Mouse (Mus musculus) left cerebral cortex, adult 9 months (tissue): Measurements from ENCODE around the gene Cfap74.
"Not testable (repeated sequence)": the region's sequence is repeated elsewhere in the genome, so short reads cannot be mapped to it uniquely, and the experiment has no call there.

ENCODE experiments used
- DNase-seq, 2 experiments: peaks; one replicate each; pipeline ENCODE4 v3.0.0; 2022; ENCODE audit warnings: low spot score in 2 of 2

Gene Cfap74

DNA sequence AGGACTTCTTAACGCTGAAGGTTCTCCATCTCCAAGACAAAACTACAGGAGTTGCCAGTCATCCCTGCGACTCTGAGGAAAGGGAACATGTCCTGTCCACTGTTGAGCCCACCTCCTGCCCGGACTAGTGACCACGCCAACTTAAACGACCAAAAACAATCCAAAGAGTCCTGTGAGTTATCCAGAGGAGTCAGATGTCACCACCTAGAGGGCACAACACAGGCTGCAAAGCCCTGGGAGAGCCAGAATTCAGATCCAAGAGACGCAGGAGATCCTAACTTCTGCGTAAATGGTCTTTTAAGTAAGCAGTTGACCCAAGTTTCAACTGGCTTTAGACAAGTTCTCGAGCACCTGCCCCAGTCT lies 314 bp upstream of the Cfap74 start:
- no peak for DNase-seq

DNA sequence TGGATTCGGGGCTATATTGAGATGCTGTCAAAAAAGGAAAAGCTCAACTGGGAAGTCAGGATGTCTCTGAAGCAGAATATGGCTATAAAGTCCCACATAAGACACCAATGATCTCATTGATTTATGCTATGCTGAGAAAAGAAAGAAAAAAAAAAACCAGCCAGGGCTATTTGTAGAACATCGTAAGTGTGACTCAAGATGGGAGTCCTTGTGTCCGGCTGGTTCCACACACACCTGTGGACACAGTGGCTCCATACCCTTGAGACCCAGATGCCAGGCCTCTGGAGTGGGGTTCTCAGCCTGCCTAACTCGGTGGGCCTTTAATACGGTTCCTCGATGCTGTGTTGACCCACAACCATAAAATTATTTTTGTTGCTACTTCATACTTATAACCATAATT lies 3.1 kb downstream of the Cfap74 start:
- no peak for DNase-seq

DNA sequence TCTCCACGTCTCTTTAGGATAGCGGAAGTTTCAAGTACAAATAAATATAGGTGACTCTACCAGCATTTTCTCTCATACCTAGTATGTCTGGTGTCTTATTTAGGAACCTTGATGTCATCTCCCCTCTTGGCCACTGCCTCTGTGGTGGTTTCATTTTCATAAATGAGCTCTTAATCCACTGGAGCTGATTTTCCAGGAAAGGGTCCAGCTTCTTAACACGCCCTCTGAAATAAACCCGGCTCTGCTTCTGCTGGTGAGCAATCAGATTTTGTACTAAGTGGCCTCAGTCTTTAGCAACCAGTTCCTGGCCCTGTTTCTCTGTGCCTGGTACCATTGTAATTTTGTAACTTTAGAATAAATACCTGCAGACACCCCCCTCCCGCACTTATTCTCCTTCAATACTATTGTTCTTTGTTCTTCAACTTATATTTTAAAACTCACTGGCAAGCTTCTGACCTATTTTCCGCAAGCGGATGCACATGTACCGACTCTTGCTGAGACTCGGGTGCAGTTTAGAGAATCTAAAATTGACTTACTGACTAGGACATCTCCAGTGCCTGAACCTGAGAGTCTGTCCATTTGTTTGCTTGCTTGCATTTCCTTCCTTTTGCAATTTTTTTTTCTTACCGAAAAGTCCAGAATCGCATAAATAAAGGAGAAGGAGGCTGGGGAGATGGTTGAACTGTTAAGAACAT lies 4.8 kb downstream of the Cfap74 start:
- no peak for DNase-seq

DNA sequence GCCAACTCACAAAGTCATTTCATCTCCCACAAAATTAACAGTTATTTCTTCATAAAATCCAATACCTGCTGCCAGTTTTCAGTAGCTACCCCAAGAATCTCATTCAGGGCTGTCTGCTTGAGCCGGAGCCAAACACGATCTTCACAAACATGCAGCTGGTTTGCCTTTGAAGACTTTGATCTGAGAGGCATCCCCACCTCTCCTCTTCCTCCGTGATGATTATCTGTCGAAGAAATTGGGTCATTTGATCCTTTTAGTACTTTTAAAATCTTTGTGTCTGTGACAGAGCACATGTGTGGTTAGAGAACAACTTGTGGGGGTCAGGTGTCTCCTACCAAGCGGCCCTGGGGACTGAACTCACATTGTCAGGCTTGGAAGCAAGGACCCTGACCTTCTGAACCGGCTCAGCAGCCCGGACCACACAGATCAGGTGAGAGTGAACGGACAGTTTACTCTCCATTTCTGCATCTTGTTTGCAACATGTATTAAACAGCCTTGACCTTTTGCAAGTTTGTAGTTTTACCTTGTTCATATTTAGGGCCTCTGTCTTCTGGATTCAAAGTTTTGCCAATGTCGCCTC lies 5.8 kb downstream of the Cfap74 start:
- no peak for DNase-seq

DNA sequence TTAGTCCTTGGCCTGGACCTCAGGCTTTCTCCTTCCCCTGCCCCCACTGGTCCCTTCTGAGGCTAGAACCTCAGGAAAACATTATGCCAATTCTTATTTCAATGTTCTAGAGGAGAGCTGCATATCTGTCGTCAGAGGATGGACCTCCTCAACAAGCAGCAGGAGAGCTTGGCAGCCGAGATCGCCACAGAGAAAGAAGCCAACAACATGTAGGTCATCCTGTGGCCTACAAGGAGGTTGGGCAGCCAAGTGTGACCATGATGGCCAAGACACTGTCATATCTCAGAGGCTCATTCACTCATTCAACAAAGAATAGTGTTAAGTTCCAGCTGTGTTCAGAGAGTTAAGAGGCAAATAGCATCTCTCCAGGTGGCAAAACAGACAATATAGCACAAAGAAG lies 11.1 kb downstream of the Cfap74 start:
- DNase-seq, result no peak

DNA sequence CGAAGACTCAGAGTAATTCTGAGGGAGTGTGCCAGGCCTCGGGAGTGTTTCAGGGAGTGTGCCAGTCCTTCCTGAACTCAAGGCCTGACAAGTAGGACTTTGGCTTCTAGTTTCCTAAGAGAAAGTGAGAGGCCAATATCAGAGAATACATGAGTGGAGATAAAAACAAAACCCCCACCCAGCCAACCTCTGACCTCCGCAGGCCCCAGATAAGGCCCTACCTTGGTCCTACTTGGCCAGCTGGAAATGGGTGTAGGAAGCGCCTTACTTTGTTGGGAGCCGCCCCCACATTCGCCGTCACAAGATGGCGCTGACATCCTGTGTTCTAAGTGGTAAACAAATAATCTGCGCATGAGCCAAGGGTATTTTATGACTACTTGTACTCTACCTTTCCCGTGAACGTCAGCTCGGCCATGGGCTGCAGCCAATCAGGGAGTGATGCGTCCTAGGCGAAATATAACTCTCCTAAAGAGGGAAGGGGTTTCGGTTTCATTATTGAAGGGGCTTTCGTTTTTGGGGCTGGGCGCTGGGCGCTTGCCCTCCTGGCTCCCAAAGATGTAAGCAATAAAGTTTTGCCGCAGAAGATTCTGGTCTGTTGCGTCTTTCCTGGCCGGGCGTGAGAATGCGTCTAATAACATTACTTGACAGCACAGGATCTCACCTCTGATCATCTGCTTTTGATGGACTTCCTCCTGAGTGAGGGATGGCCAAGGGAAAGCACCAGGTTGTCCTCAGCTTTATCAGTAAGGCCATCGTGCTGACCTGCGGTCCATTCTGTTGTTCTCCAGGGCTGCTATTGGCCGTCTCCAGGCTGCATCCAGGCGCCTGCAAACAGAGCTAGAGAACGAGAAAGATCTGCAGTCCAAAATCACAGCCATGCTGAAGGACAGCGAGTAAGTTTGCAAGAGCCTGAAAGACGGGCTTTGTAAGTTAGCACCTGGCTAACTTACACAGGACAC lies 12.7 kb downstream of the Cfap74 start:
- DNase-seq, result not testable (repeated sequence)

DNA sequence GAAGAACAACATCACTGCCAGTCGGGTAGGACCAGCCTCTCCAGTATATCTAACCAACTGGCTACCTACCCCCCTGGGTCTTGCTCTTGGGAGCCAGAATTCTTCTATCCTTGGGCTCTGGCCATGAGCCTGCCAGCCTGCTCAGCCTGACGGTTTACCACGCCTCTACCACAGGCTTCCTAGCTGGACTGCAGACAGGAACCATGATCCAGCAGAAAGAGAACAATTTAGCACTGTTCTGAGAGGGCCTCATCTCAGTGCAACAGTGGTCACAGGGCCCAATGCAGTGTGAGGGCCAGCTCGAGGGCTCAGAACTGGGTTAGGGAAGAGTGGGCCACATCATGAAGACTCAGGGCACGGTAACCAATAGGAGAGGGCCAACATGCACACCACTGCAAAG lies 15.0 kb downstream of the Cfap74 start:
- no peak for DNase-seq

DNA sequence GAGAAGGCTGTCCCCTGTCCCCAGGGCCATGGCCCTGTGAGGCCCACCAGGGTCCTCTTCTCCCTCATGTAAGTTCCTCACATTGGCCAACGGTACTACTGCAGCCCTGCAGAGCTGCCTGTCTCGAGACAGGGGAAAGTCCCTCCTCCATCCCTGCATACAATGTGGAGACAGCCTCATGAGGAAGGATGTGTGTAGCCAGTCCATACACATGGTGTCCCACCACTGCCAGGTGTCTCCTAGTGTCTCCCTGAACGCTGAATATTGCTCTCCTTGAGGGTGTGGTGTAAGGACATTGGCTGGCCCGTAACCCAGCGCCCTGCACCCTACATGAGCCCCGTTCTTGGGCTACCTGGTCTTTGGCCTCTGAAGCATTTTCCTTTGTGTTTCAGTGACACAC lies 17.3 kb downstream of the Cfap74 start:
- DNase-seq, result no peak

DNA sequence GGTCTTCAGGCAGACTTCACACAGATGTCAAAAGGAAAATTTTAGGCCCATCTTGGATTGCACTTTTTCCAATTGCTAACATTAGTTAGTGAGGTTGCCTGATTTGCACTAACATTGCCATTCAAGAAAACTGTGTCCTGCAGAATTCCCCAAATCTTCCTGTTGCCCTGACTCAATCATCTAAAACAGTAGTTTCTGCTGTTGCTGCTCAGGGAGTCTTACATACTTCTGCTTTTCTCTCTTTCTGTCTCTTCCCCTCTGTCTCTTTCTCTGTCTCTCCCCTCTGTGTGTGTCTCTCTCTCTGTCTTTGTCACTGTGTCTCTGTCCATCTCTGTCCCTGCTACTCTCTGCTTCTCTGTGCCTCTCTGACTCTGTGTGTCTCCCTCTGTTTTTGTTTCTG lies 19.5 kb downstream of the Cfap74 start:
- DNase-seq, result no peak

DNA sequence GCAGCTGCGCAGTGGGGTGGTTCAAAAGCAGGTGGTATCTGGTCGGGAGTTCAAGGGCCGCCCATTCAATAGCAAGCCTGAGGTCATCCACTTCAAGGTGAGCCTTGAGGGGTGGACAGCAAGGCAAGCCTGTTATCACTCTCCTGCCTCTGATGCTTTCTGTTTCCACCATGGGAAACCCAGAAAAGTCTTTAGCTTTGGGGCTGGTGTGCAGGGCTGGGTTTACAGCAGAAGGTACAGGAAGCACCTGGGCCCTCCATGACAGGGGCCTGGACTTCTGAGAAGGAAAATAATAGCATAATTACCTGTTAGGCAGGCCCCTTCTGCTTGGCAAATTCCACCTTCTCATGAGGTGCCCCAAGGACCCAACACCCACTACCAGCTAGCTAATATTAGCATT lies 20.2 kb downstream of the Cfap74 start:
- no peak for DNase-seq

DNA sequence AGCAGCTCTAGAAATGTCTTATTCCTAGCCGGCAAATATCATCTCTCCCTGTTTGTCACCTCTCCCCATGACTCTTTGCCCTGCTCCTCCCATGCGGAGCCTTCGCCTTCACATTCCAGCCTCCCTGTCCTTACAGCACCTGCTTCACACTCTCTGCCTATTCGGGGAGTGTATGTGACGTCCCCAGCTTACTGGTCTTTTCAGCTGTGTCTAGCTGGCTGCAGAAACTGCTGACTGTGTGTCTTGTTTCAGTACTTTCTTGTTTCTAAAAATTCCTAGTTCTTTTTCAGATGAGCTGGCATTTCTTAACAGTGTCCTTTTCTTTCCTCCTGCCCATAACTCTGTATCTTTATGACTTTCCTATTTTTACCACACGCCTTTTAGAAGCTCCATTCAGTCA lies 23.4 kb downstream of the Cfap74 start:
- DNase-seq, result no peak

DNA sequence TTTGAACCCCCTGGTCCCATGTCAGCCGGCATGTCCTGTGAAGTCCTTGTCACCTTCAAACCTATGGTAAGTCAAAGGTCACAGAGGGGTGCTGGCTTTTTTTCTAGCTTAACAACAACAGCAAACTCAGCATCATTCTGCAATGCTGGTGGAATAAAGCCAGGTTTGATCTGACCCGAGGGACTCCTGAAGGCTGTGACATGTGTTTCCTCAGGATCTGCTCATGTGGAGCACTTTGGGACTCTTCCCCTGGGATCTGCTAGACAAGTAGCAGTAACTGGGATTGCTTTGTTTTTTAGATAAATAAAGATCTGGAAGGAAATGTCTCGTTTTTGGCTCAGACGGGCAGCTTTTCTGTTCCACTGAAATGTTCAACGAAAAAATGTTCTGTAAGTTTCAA lies 25.0 kb downstream of the Cfap74 start:
- DNase-seq, result no peak

DNA sequence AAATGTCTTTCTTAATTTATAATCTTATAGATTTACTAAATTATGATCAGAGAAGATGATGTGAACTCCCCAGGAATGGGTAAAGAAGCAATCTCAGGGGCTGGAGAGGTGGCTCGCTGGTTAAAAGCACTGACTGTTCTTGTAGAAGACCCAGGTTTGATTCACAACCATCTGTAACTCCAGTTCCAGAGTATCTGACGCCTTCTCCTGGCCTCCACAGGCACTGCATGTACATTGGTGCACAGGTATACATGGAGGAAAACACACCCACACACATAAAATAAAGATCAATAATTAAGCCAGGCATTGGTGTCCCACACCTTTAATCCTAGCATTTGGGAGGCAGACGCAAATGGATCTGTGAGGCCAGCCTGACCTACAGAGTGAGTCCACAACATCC lies 33.8 kb downstream of the Cfap74 start:
- DNase-seq, result no peak

DNA sequence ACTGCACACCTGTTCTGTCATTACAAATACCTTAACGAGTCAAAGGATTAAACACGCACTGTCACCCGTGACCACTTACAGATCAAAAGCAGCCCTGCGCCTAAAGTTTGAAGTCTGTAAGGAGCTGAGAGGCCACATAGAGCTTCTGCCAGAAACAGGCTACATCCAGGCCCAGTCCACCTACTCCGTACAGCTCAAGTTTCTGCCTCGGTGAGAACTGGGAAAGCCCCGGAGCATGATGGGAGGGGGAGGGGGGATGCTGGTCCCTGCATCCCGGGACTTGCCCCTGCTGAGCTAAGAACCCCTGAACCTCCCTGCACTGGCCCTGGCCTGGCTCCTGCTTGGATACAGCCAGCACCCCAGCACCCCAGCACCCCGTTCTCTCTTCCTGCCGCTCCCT lies 42.6 kb downstream of the Cfap74 start:
- DNase-seq, result no peak

DNA sequence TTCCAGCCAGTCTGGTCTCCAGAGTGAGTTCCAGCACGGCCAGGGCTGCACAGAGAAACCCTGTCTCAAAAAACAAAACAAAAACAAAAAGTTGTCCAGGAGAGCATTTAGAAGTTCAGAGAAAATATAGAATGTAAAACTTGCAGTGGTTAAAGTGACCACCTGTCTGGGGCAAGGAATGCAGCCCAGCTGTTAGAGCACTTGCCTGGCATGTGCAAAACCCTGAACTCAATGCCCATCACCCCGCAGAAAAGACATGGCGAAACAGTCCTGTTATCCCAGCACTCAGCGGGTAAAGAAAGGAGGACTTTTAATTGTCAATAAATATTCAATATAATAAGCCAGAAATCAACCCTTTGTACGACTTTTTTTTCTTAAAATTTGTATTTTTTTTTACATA lies 49.6 kb downstream of the Cfap74 start:
- no peak for DNase-seq

DNA sequence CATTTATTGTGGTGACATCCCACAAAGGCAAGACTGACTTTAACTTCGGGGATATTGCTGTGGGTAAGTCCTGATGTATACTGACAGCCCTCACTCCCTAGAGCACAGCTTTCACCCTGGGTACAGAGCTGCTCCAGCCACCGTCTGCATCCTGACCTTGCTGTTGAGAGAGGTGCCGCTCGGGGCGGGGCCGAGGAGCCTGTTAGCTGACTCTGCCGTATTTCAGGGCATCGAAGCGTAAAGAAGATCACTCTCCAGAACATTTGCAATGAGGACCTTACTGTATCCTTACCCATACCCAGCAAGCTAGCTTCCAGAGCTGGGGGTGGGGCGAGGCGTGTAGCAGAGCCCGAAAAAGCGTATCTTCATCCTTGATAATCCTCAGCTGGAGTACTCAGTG lies 54.1 kb downstream of the Cfap74 start:
- no peak for DNase-seq

DNA sequence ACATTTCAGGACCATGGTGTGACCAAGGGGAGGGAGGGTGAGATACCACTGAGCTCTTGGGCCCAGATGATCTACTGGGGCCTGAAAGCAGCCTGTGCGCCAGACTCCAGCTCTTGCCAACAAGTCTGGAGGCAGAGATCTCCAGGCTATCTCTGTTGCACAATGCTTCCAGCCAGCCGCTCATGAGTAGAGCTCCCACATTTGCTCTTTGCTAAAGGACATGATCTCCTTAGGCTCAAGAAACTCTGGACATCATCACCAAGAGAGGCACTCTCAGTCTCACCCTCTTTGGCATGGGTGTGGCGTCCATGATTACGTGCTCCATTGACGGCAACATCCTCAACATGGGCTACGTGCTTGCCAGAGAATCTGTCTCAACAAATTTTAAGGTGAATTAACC lies 54.6 kb downstream of the Cfap74 start:
- no peak for DNase-seq

DNA sequence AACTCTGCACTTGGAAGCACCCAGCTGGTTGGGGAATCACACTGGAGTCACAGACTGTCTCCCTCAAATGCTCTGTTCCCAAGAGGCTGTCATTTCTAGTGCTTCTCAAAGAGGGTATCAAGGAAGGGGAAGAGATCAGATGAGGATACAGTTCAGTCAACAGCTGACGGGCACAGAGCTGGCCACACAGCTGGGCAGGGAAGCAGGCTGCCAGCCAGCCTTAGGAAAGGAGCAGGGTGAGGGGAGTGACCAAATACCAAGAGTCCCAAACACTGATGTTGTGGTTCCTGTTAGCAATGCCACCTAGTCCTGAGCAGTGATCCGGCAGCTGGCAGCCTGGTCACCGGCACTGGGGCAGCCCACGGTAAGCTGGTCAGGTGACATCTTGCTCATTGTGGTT lies 55.1 kb downstream of the Cfap74 start:
- no peak for DNase-seq

DNA sequence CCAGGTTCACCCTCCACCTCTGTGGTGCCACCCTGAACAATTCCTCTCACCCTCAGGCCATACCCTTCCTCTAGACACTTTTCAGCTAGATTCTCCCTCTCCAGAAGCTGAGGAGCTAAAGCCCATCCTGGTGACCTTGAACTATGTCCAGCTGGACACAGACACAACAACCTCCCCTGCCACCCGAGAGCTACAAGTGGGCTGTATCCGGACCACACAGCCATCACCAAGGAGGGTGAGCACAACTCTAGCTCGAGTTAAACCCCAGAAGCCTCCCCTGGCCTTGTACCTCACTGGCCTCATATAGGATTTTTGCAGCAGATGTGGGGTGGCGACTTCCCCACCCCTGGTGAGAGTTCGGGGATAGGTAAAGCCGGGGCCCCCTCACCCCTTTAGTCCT lies 56.6 kb downstream of the Cfap74 start:
- DNase-seq, result no peak

DNA sequence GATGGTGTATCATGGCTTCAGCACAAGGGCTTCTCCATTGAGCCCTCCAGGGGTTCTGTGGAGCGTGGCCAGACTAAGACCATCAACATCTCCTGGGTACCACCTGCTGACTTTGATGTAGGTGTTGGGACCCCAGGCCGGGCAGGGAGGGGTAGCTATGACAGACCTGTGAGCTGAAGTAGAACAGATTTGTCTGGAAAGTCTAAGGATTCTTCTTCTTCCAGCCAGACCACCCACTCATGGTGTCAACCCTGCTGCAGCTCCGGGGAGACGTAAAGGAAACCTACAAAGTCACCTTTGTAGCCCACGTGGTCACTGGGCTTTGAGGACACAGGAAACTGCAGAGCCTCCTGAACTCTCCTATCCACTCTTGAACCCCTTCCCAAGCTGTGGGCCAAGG lies 57.1 kb downstream of the Cfap74 start:
- DNase-seq, result no peak

DNA sequence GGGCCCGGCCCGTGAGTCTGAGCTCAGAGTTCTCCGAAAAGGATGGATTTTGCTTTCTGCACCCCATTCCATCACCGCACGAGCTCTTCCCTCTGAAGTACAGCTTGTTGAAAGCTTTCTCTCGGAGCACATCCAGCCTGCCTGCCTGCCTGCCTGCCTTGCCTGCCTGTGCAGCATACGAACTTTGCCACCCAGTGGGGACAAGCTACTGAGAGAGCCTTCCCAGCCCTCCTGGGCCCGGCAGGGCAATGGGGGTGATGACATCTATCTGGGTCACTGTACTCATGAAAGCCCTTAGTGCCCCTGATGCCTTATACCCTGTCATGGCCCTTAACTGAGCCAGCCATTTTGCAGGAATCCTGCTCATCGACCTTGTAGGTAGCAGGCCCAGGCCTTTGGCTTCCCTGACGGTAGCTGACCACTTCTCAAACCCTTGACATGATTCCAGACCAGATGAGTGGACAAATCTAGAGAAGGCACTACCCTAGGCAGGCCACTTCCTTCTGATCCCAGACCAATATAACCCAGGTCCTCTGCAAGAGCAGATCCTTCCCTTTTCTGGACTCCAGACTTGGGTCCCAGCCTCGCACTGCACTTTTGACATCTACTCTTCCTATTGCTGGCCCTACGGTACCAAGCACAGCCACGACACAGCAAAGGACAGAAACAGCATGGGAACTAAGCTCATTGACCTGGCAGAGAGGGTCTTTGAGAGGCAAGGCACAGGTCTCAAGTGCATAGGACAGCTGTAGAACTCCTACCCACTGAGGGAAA lies 58.4 kb downstream of the Cfap74 start:
- no peak for DNase-seq

DNA sequence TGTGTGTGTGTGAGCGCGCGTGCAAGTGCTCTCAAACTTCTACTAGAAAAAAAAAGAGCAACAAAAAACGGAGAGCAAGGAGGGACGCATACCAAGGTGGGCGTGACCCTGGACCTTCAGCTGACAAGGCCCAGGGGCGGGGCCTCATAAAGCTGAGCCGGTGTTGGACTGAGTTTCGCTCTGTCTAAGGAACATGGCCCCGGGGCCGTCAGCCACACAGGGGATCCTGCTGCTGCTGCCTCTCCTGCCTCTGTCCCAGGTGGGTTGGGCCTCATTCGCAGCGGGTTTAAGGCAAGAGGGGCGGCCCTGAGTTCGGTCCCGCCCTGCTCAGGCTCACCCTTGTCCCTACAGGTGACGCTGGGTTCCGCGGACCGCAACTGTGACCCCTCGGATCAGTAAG lies 60.0 kb downstream of the Cfap74 start, which contains the start of gene Tmem52:
Tmem52 (plus strand) TSS at position 163 of the 400 bp plus-strand sequence.
- no peak for DNase-seq
